Mouse (Mus musculus) MEL (cell line): ENCODE measurements around the gene Krt13. TPM values are rescaled to one million over a fixed set of nuclear protein-coding genes. Genes with fewer than 3 reads are reported as not detected.

ENCODE experiments used
- DNase-seq: peaks from one replicate; pipeline ENCODE4 v3.0.0; 2011; ENCODE audit warnings: low read depth, low spot score
- H3K27ac ChIP-seq: 2 replicates; pipeline ENCODE4 v1.5.1; 2012; ENCODE audit warnings: low read depth, mild to moderate bottlenecking, control low read depth, low read length, moderate library complexity; ENCODE audit not compliant: control insufficient read depth
- H3K27me3 ChIP-seq, 2 experiments: fragments of 150-350 bp in 1 of 2; sonication (generic) in 1 of 2; 2 replicates each; pipeline ENCODE4 v1.6.1; 2012; ENCODE audit warnings: low read length in 2 of 2, mild to moderate bottlenecking in 2 of 2, improper control_type of control experiment in 1 of 2, moderate library complexity in 1 of 2; ENCODE audit not compliant: insufficient read depth in 2 of 2, control insufficient read depth in 1 of 2
- H3K36me3 ChIP-seq, 2 experiments: 2 replicates each; pipeline ENCODE4 v1.6.1; 2012 to 2014; ENCODE audit warnings: low read length in 2 of 2, improper control_type of control experiment in 1 of 2, inconsistent platforms in 1 of 2, mild to moderate bottlenecking in 1 of 2; ENCODE audit not compliant: insufficient read depth in 2 of 2, control insufficient read depth in 1 of 2
- H3K4me1 ChIP-seq, 2 experiments: fragments of 150-350 bp in 1 of 2; sonication (generic) in 1 of 2; 2 replicates each; pipeline ENCODE4 v1.6.1; 2012; ENCODE audit warnings: low read length in 2 of 2, improper control_type of control experiment in 1 of 2, mild to moderate bottlenecking in 1 of 2; ENCODE audit not compliant: insufficient read depth in 2 of 2, control insufficient read depth in 1 of 2
- H3K4me3 ChIP-seq, 2 experiments: fragments of 150-350 bp in 1 of 2; sonication (generic) in 1 of 2; 2 replicates each; pipeline ENCODE4 v1.5.1; 2012; ENCODE audit warnings: low read depth in 2 of 2, low read length in 2 of 2, mild to moderate bottlenecking in 2 of 2, moderate library complexity in 2 of 2, control low read depth in 1 of 2, improper control_type of control experiment in 1 of 2; ENCODE audit not compliant: control insufficient read depth in 1 of 2, insufficient read depth in 1 of 2
- H3K79me2 ChIP-seq: 2 replicates; pipeline ENCODE4 v1.6.1; 2012; ENCODE audit warnings: mild to moderate bottlenecking, low read length, moderate library complexity; ENCODE audit not compliant: control insufficient read depth, poor library complexity, insufficient read depth
- H3K9ac ChIP-seq: 2 replicates; pipeline ENCODE4 v1.6.1; 2012; ENCODE audit warnings: low read depth, mild to moderate bottlenecking, control low read depth, low read length, moderate library complexity; ENCODE audit not compliant: control insufficient read depth, poor library complexity, severe bottlenecking
- H3K9me3 ChIP-seq: fragments of 150-350 bp; sonication (generic); replicated peaks from 2 replicates; pipeline ENCODE4 v1.6.1; 2012; ENCODE audit warnings: mild to moderate bottlenecking, low read length, improper control_type of control experiment, moderate library complexity; ENCODE audit not compliant: insufficient read depth
- BHLHE40 ChIP-seq: IDR thresholded peaks from 2 replicates; pipeline ENCODE4 v1.6.1; 2012; ENCODE audit warnings: low read depth, mild to moderate bottlenecking, inconsistent platforms, low read length, improper control_type of control experiment, borderline replicate concordance
- CHD1 ChIP-seq: IDR thresholded peaks from 2 replicates; pipeline ENCODE4 v1.6.1; 2012; ENCODE audit warnings: low read depth, mild to moderate bottlenecking, inconsistent platforms, low read length, improper control_type of control experiment
- CHD2 ChIP-seq: IDR thresholded peaks from 2 replicates; pipeline ENCODE4 v1.6.1; 2011; ENCODE audit warnings: low read length, improper control_type of control experiment
- CTCF ChIP-seq, 3 experiments: IDR thresholded peaks in 2 of 3; conservative IDR thresholded peaks in 1 of 3; 2 replicates each; pipeline ENCODE4 v1.5.1; 2011 to 2012; ENCODE audit warnings: low read length in 3 of 3, low read depth in 2 of 3, mild to moderate bottlenecking in 2 of 3, improper control_type of control experiment in 1 of 3, inconsistent platforms in 1 of 3, mixed read lengths in 1 of 3, moderate library complexity in 1 of 3; ENCODE audit not compliant: control insufficient read depth in 1 of 3, insufficient read depth in 1 of 3, poor library complexity in 1 of 3, severe bottlenecking in 1 of 3
- ELF1 ChIP-seq: IDR thresholded peaks from 2 replicates; pipeline ENCODE4 v1.6.1; 2014; ENCODE audit warnings: low read depth, mild to moderate bottlenecking, inconsistent platforms, low read length, improper control_type of control experiment, moderate library complexity
- EP300 ChIP-seq, 2 experiments: IDR thresholded peaks; 2 replicates each; pipeline ENCODE4 v1.6.1; 2011; ENCODE audit warnings: improper control_type of control experiment in 2 of 2, low read length in 2 of 2, low read depth in 1 of 2, mild to moderate bottlenecking in 1 of 2
- ETS1 ChIP-seq: IDR thresholded peaks from 2 replicates; pipeline ENCODE4 v1.6.1; 2012; ENCODE audit warnings: low read depth, mild to moderate bottlenecking, inconsistent platforms, low read length, improper control_type of control experiment, moderate library complexity
- JUND ChIP-seq: IDR thresholded peaks from 2 replicates; pipeline ENCODE4 v1.6.1; 2011; ENCODE audit warnings: low read depth, mild to moderate bottlenecking, improper control_type of control experiment, low read length
- MAX ChIP-seq: IDR thresholded peaks from 2 replicates; pipeline ENCODE4 v1.6.1; 2011; ENCODE audit warnings: low read length, improper control_type of control experiment
- MAZ ChIP-seq: IDR thresholded peaks from 2 replicates; pipeline ENCODE4 v1.6.1; 2012; ENCODE audit warnings: low read depth, mild to moderate bottlenecking, inconsistent platforms, low read length, improper control_type of control experiment
- MXI1 ChIP-seq: IDR thresholded peaks from 2 replicates; pipeline ENCODE4 v1.6.1; 2011; ENCODE audit warnings: mild to moderate bottlenecking, low read depth, low read length, improper control_type of control experiment
- MYC ChIP-seq: IDR thresholded peaks from 2 replicates; pipeline ENCODE4 v1.6.1; 2011; ENCODE audit warnings: low read depth, mild to moderate bottlenecking, low read length, improper control_type of control experiment, moderate library complexity
- POLR2A ChIP-seq, 2 experiments: IDR thresholded peaks; 2 replicates each; pipeline ENCODE4 v1.6.1; 2011 to 2012; ENCODE audit warnings: low read length in 2 of 2, mild to moderate bottlenecking in 2 of 2, control low read depth in 1 of 2, improper control_type of control experiment in 1 of 2, low read depth in 1 of 2, moderate library complexity in 1 of 2; ENCODE audit not compliant: control insufficient read depth in 1 of 2, insufficient read depth in 1 of 2, poor library complexity in 1 of 2
- POLR2AphosphoS2 ChIP-seq: IDR thresholded peaks from 2 replicates; pipeline ENCODE4 v1.6.1; 2011; ENCODE audit warnings: low read length, improper control_type of control experiment
- POLR2AphosphoS5 ChIP-seq: IDR thresholded peaks from 2 replicates; pipeline ENCODE4 v1.6.1; 2012; ENCODE audit warnings: low read depth, borderline replicate concordance, mild to moderate bottlenecking, inconsistent platforms, low read length, moderate library complexity, mixed read lengths
- SIN3A ChIP-seq: IDR thresholded peaks from 2 replicates; pipeline ENCODE4 v1.6.1; 2012; ENCODE audit warnings: low read length, improper control_type of control experiment, inconsistent platforms
- SMC3 ChIP-seq: IDR thresholded peaks from 2 replicates; pipeline ENCODE4 v1.6.1; 2011; ENCODE audit warnings: low read depth, low read length, improper control_type of control experiment
- TCF12 ChIP-seq: IDR thresholded peaks from 2 replicates; pipeline ENCODE4 v1.6.1; 2014; ENCODE audit warnings: low read depth, mild to moderate bottlenecking, inconsistent platforms, low read length, improper control_type of control experiment, moderate library complexity
- UBTF ChIP-seq: IDR thresholded peaks from 2 replicates; pipeline ENCODE4 v1.6.1; 2012; ENCODE audit warnings: low read depth, mild to moderate bottlenecking, inconsistent platforms, low read length, improper control_type of control experiment, moderate library complexity, borderline replicate concordance; ENCODE audit not compliant: insufficient read depth
- USF1 ChIP-seq: IDR thresholded peaks from 2 replicates; pipeline ENCODE4 v1.6.1; 2014; ENCODE audit warnings: low read depth, mild to moderate bottlenecking, inconsistent platforms, low read length, improper control_type of control experiment, moderate library complexity
- ZC3H11A ChIP-seq: IDR thresholded peaks from 2 replicates; pipeline ENCODE4 v1.6.1; 2012; ENCODE audit warnings: low read depth, mild to moderate bottlenecking, inconsistent platforms, low read length, improper control_type of control experiment
- ZMIZ1 ChIP-seq: IDR thresholded peaks from 2 replicates; pipeline ENCODE4 v1.6.1; 2012; ENCODE audit warnings: low read depth, mild to moderate bottlenecking, inconsistent platforms, low read length, improper control_type of control experiment, moderate library complexity
- ZNF384 ChIP-seq: IDR thresholded peaks from 2 replicates; pipeline ENCODE4 v1.6.1; 2012; ENCODE audit warnings: low read depth, mild to moderate bottlenecking, inconsistent platforms, low read length, improper control_type of control experiment
- polyA plus RNA-seq, 2 experiments: library from polyadenylated mRNA; stranded (reverse) in 1 of 2; unstranded in 1 of 2; fragments of >175 nt in 1 of 2; fragments of >200 nt in 1 of 2; gene quantifications; 2 replicates each; pipeline versions ENCODE4 v1.2.1 to v1.2.4; 2012; ENCODE audit warnings: low replicate concordance in 2 of 2, low read depth in 1 of 2; ENCODE audit not compliant: insufficient read length in 2 of 2, insufficient read depth in 1 of 2, missing spikeins in 1 of 2
- total RNA-seq: library from RNA; depleted of rRNA; stranded (reverse); fragments of 300-350 nt; gene quantifications from 2 replicates; pipeline ENCODE4 v1.2.3, GENCODE M21; 2012

Krt13 gene
- total and polyA plus RNA-seq, 3 experiments, result not detected

- H3K4me3 ChIP-seq, result no peak overlapping the region
- no peaks in the 10 kb centered on the region for H3K4me1 ChIP-seq
- no peaks in the 10 kb centered on the region for H3K79me2 ChIP-seq
- DNase-seq, result no peak
- no peak overlapping the region for H3K9ac ChIP-seq
- TF ChIP-seq EP300 (IDR thresholded peaks at IDR 0.05; ENCODE audit: low read depth in 1 of 2, low read length in 2 of 2), result no peak
- TF ChIP-seq USF1, result no peak
- no peak for TF ChIP-seq TCF12
- TF ChIP-seq UBTF, result no peak
- no peak for TF ChIP-seq POLR2AphosphoS2
- TF ChIP-seq POLR2AphosphoS5, result no peak
- no peak for TF ChIP-seq ELF1
- no peak for TF ChIP-seq MAZ
- no peak for TF ChIP-seq MXI1
- no peak for TF ChIP-seq MYC
- no peak for TF ChIP-seq ZNF384
- no peak for TF ChIP-seq JUND
- TF ChIP-seq ZMIZ1, result no peak
- H3K36me3 ChIP-seq, result no peaks in the 10 kb centered on the region
- H3K9me3 ChIP-seq, result no peaks in the 10 kb centered on the region
- H3K27me3 ChIP-seq, result no peaks in the 10 kb centered on the region
- H3K27ac ChIP-seq, result no peak overlapping the region
These were observed 43.0 kb upstream of the Krt13 start for GRCm38 (mm10) chr11:100164392-100164791.

DNA sequence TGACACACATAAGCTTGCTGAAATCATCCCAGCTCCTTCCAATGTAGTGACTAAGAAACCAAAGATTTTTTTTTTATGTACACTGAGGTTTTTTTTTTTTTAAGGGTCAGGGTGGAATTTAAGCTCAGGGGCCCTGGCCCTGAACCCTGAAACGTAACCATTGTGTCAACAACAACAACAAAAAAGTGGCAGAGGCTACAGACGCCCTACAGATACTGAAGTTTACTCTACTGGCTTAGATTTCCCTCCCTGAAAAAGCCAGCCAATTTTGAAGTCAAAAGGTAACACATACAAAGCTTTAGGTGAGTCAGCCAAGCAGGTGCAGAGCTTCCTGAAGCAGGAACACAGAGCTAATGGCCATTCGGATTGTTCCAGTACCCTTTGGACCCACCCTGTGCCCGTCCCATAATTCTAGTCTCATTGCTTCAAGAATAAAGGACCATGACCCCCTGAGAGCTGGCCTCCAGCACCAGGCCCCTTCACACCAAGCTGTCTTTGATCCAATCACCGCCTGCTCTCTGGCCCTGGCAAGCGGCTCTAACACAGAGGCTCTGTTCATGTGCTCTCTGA, 36.6 kb upstream of the Krt13 start:
- Histone ChIP-seq H3K27ac (no peak overlapping the region), H3K4me1 (no peaks in the 10 kb centered on the region), H3K9ac (no peak overlapping the region), H3K4me3 (no peak overlapping the region), H3K36me3 (no peaks in the 10 kb centered on the region), H3K9me3 (no peaks in the 10 kb centered on the region), H3K79me2 (no peaks in the 10 kb centered on the region), H3K27me3 (no peaks in the 10 kb centered on the region)
- TF ChIP-seq MYC (no peak), JUND (no peak), SMC3 (no peak), MAX (no peak), BHLHE40 (no peak), SIN3A (no peak), ETS1 (no peak), CTCF (IDR thresholded peaks at IDR 0.05 in 2 of 3, conservative IDR thresholded peaks at IDR 0.05 in 1 of 3; ENCODE audit: control insufficient read depth in 1 of 3, insufficient read depth in 1 of 3, low read depth in 2 of 3, low read length in 3 of 3, poor library complexity in 1 of 3, severe bottlenecking in 1 of 3) (no peak), ZNF384 (no peak), USF1 (no peak), CHD2 (no peak), POLR2A (IDR thresholded peaks at IDR 0.05; ENCODE audit: control insufficient read depth in 1 of 2, insufficient read depth in 1 of 2, low read depth in 1 of 2, low read length in 2 of 2, poor library complexity in 1 of 2) (no peak), ZC3H11A (no peak), ELF1 (no peak), CHD1 (no peak)
- DNase-seq, result no peak
